Mouse (Mus musculus) CH12.LX (cell line): ENCODE results near the gene Pmpca.

Experiments
- CHD2 ChIP-seq: IDR thresholded peaks from 2 replicates; pipeline ENCODE4 v1.6.1; 2011; ENCODE audit warnings: low read length, improper control_type of control experiment
- CTCF ChIP-seq, 2 experiments: IDR thresholded peaks in 1 of 2; conservative IDR thresholded peaks in 1 of 2; 2 replicates each; pipeline ENCODE4 v1.5.1; 2011 to 2012; ENCODE audit warnings: low read depth in 2 of 2, low read length in 2 of 2, improper control_type of control experiment in 1 of 2, inconsistent platforms in 1 of 2, mild to moderate bottlenecking in 1 of 2, moderate library complexity in 1 of 2
- EP300 ChIP-seq: IDR thresholded peaks from 2 replicates; pipeline ENCODE4 v1.6.1; 2011; ENCODE audit warnings: low read length, improper control_type of control experiment
- ETS1 ChIP-seq: conservative IDR thresholded peaks from 2 replicates; pipeline ENCODE4 v1.6.1; 2012; ENCODE audit warnings: low read depth, mild to moderate bottlenecking, inconsistent platforms, low read length, improper control_type of control experiment, moderate library complexity
- MEF2A ChIP-seq: IDR thresholded peaks from 2 replicates; pipeline ENCODE4 v1.6.1; 2014; ENCODE audit warnings: low read depth, mild to moderate bottlenecking, inconsistent platforms, low read length, improper control_type of control experiment, borderline replicate concordance
- MXI1 ChIP-seq: IDR thresholded peaks from 2 replicates; pipeline ENCODE4 v1.6.1; 2011; ENCODE audit warnings: mild to moderate bottlenecking, low read depth, low read length, improper control_type of control experiment
- POLR2A ChIP-seq: IDR thresholded peaks from 2 replicates; pipeline ENCODE4 v1.6.1; 2011; ENCODE audit warnings: low read depth, mild to moderate bottlenecking, improper control_type of control experiment, low read length
- RCOR1 ChIP-seq: conservative IDR thresholded peaks from 2 replicates; pipeline ENCODE4 v1.6.1; 2012; ENCODE audit warnings: low read depth, mild to moderate bottlenecking, inconsistent platforms, low read length, improper control_type of control experiment
- TCF12 ChIP-seq: IDR thresholded peaks from 2 replicates; pipeline ENCODE4 v1.6.1; 2014; ENCODE audit warnings: low read depth, mild to moderate bottlenecking, inconsistent platforms, low read length, improper control_type of control experiment
- USF1 ChIP-seq: IDR thresholded peaks from 2 replicates; pipeline ENCODE4 v1.6.1; 2014; ENCODE audit warnings: low read depth, mild to moderate bottlenecking, inconsistent platforms, low read length, improper control_type of control experiment
- USF2 ChIP-seq: conservative IDR thresholded peaks from 2 replicates; pipeline ENCODE4 v1.6.1; 2011; ENCODE audit warnings: low read depth, low read length, improper control_type of control experiment
- ZKSCAN1 ChIP-seq: IDR thresholded peaks from 2 replicates; pipeline ENCODE4 v1.6.1; 2012; ENCODE audit warnings: low read depth, inconsistent platforms, low read length, improper control_type of control experiment, borderline replicate concordance

GRCm38 (mm10) chr2:26438373-26438772 is 49.2 kb downstream of the Pmpca start:
- TF ChIP-seq ZKSCAN1 (no peak), POLR2A (no peak), TCF12 (no peak), MEF2A (no peak), RCOR1 (no peak), CHD2 (no peak), MXI1 (no peak), CTCF (conservative IDR thresholded peaks at IDR 0.05 in 1 of 2, IDR thresholded peaks at IDR 0.05 in 1 of 2; ENCODE audit: low read depth in 2 of 2, low read length in 2 of 2) (no peak), EP300 (no peak), USF2 (no peak), ETS1 (no peak), USF1 (no peak)
